Mouse (Mus musculus): Measurements from ENCODE around the gene Cks2. TPM values are rescaled to one million over a fixed set of nuclear protein-coding genes. Genes with fewer than 3 reads are reported as not detected.
"Not testable (repeated sequence)": the region's sequence is repeated elsewhere in the genome, so short reads cannot be mapped to it uniquely, and the experiment has no call there.

Cks2 gene
- total RNA-seq, 1 experiment from 2014 or later = 181 TPM

GRCm38 (mm10) chr13:51632560-51633218 is 12.3 kb upstream of the Cks2 start:
- ATAC-seq (replicated peaks; ENCODE audit: insufficient number of reproducible peaks, low FRiP score, low TSS enrichment, poor library complexity, severe bottlenecking) = no peak

DNA sequence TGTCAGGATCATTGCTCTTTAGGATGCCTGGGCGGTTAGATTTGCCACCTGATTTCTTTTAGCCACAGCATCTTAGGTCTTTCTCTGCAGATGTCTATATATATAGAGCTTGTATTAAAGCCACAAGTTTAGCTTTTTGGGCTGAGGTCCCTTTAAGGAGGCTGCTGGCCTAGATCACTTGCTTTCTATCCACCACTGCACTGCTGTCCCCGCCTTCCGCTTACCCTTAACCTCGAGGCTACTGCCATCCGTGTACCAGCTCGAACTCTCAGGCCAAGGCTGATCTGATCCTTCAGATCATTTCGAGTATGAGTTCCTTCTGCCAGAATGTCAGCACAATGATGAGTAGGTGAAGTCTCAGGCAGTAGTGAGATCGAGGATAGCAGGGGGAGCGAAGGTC is 9.6 kb upstream of the Cks2 start:
- not testable (repeated sequence) for ATAC-seq (replicated peaks; ENCODE audit: insufficient number of reproducible peaks, low FRiP score, low TSS enrichment, poor library complexity, severe bottlenecking)

GRCm38 (mm10) chr13:51638958-51639357 is 6.1 kb upstream of the Cks2 start:
- peak; percentile 91 for ATAC-seq (replicated peaks; ENCODE audit: insufficient number of reproducible peaks, low FRiP score, low TSS enrichment, poor library complexity, severe bottlenecking)

GRCm38 (mm10) chr13:51641424-51641823 is 3.6 kb upstream of the Cks2 start:
- no peak for ATAC-seq (replicated peaks; ENCODE audit: insufficient number of reproducible peaks, low FRiP score, low TSS enrichment, poor library complexity, severe bottlenecking)

- ATAC-seq (replicated peaks; ENCODE audit: insufficient number of reproducible peaks, low FRiP score, low TSS enrichment, poor library complexity, severe bottlenecking) = no peak
Measured at GRCm38 (mm10) chr13:51642171-51642778, 2.8 kb upstream of the Cks2 start.

- no peak for ATAC-seq (replicated peaks; ENCODE audit: insufficient number of reproducible peaks, low FRiP score, low TSS enrichment, poor library complexity, severe bottlenecking)
Measured at GRCm38 (mm10) chr13:51643924-51644828, 856 bp upstream of the Cks2 start.

DNA sequence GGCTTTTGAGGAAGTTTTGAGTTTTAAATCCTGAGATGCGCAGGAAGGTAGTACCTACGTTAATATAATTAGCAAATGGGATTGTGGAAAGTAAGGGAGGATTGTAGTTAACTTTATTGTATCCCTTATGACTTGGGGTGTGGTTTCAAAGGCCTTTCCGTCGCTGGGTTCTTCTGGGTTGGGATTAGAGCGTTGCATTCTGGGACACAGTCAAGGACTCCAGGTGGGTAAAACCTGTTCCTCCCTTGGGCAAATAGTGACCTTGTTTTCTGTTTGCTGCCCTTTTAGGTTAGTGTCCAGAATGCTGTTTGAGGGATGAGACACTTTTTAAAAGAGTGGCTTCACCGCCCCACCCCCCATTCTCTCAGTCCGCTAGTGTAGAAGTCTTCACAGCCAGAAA is 840 bp downstream of the Cks2 start:
- no peak for ATAC-seq (replicated peaks; ENCODE audit: insufficient number of reproducible peaks, low FRiP score, low TSS enrichment, poor library complexity, severe bottlenecking)

DNA sequence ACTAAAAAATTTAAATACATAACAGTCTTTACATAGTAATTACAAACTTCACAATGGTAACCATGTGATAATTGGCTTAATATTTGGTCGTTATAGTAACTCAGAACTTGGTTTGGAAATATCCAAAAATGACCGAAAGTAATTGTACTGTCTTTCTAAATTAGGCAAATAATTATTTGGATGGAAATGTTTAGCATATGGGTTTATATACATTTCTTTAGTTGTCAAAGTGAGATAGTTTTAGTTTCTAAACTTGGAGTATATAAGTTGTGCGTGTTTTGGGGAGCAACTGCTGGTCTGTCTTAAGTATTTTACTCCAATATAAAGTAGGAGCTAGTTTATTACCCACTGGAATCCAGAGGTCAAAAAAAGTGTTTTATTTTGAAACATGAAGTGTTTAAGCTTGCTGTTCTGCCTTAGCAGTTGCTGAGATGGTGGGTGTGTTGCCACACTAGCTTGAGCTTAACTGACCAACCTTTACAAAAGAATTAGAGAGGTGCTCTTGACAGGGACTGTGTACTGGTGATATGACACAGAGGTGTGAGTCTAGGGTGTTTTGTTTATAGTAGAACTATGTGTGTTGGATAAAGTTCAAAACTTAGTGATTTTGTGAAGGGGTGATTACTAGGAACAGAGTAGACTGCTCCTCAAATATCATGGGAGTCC is 1.5 kb downstream of the Cks2 start:
- no peak for ATAC-seq (replicated peaks; ENCODE audit: insufficient number of reproducible peaks, low FRiP score, low TSS enrichment, poor library complexity, severe bottlenecking)

DNA sequence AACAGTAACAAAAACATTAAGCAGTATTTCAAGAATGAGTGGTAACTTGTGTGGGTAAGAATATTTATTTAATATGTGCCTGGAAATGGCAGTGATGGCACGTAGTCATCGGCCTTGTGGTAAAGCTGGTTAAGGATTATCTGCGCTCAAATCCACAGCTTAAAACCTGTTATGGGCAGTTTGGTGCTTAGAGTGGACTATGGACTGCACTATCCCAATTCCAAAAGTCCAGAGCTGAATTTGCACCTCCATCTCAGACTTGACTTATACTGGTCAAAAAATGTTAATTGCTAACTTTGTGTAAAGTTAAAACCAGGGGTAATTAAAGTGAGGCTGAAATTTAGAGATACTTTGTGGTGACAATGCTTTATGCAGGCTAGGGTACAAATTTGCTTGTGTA is 2.7 kb downstream of the Cks2 start:
- ATAC-seq (replicated peaks; ENCODE audit: insufficient number of reproducible peaks, low FRiP score, low TSS enrichment, poor library complexity, severe bottlenecking) = no peak

- no peak for ATAC-seq (replicated peaks; ENCODE audit: insufficient number of reproducible peaks, low FRiP score, low TSS enrichment, poor library complexity, severe bottlenecking)
Measured at GRCm38 (mm10) chr13:51648237-51648636, 3.2 kb downstream of the Cks2 start.

DNA sequence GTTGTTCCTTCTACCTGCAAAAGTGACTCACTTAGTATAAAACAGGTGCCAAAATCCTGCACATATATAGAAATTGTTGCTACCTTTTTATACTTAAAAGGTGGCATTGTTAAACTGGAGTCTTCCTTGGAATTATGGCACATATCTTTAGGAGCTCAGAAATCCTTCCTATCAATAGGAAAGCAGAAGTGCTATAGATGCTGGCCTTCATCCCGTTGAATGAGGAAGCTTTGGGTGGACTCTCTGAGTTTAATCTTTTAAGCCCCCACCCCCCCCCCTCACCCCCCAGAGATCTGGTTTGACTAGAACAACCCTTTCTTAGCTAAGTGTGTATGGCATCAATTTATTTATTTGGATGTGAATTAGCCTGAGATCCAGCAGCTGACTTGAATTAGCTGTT is 4.7 kb downstream of the Cks2 start:
- ATAC-seq (replicated peaks; ENCODE audit: insufficient number of reproducible peaks, low FRiP score, low TSS enrichment, poor library complexity, severe bottlenecking) = no peak

- peak; percentile 87 for ATAC-seq (replicated peaks; ENCODE audit: insufficient number of reproducible peaks, low FRiP score, low TSS enrichment, poor library complexity, severe bottlenecking)
Measured at GRCm38 (mm10) chr13:51651408-51652064, 6.5 kb downstream of the Cks2 start, which contains the start of gene Secisbp2. TSS of gene Secisbp2 (plus strand) at chr13:51651697.

DNA sequence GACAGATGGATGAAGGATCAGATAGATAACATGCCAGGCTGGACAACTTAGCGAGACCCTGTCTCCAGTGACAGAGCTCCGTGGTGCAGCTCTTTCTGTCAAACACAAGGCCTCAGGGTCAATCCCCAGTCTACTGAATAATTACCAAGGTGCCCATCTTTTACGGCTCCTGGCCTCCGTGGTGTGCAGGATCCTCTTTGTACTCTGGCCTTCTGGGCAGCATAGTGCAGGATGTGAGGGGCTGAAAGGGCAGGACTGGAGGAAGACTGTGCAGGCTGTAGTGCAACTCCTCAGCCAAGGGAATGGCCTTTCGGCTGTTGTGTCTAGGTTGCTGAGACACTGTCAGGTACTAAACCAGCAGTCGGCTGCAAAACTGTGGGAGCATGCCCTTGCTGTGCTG is 8.1 kb downstream of the Cks2 start:
- no peak for ATAC-seq (replicated peaks; ENCODE audit: insufficient number of reproducible peaks, low FRiP score, low TSS enrichment, poor library complexity, severe bottlenecking)

GRCm38 (mm10) chr13:51653961-51654360 is 8.9 kb downstream of the Cks2 start:
- no peak for ATAC-seq (replicated peaks; ENCODE audit: insufficient number of reproducible peaks, low FRiP score, low TSS enrichment, poor library complexity, severe bottlenecking)

GRCm38 (mm10) chr13:51656516-51657235 is 11.6 kb downstream of the Cks2 start:
- no peak for ATAC-seq (replicated peaks; ENCODE audit: insufficient number of reproducible peaks, low FRiP score, low TSS enrichment, poor library complexity, severe bottlenecking)

GRCm38 (mm10) chr13:51658094-51658493 is 13.1 kb downstream of the Cks2 start:
- ATAC-seq (replicated peaks; ENCODE audit: insufficient number of reproducible peaks, low FRiP score, low TSS enrichment, poor library complexity, severe bottlenecking) = 0 out of 2 replicates have a peak, but pooled peaks have one; percentile 53

GRCm38 (mm10) chr13:51659573-51659972 is 14.5 kb downstream of the Cks2 start:
- no peak for ATAC-seq (replicated peaks; ENCODE audit: insufficient number of reproducible peaks, low FRiP score, low TSS enrichment, poor library complexity, severe bottlenecking)

GRCm38 (mm10) chr13:51663561-51663960 is 18.5 kb downstream of the Cks2 start:
- ATAC-seq (replicated peaks; ENCODE audit: insufficient number of reproducible peaks, low FRiP score, low TSS enrichment, poor library complexity, severe bottlenecking) = no peak

All from monocyte, adult 5-6 weeks (primary cell).